Mouse (Mus musculus): ENCODE data around the gene Vmn2r46.
"Not testable (repeated sequence)": the region's sequence is repeated elsewhere in the genome, so short reads cannot be mapped to it uniquely, and the experiment has no call there.

The Vmn2r46 gene

DNA sequence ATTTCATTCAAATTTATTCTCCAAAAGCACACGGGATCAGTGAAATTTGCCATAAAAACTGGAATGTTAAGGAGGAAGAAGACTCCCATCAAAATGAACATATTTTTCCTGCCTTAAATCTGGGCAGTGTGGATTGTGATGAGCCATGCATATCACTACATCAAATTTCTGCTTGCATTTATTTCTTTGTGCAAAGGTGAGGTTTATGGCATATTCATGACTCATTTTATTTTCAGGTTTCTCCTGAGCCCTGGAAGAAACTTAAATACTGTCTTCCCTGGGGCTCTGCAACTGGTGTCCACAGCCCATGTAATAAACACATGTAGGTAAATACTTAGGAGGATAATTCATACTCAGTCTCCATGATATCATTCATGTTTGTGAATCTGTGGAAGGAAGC lies at the start of gene Vmn2r46:
Gene Vmn2r46, minus strand, starts transcription at position 101 of the 400 bp plus-strand sequence.
- DNase-seq (ENCODE audit: low spot score), result not testable (repeated sequence)
